Mouse (Mus musculus) liver, embryonic 16.5 days (tissue): ENCODE measurements around the gene Arhgap44. TPM values are rescaled to one million over a fixed set of nuclear protein-coding genes. Genes with fewer than 3 reads are reported as not detected.

Source experiments
- ATAC-seq: fragments of 200-750 bp; cut with Nextera tagmentation; 2 replicates; pipeline ENCODE4 v1.8.0; 2017; ENCODE audit warnings: low read depth, mild to moderate bottlenecking, moderate number of reproducible peaks, moderate library complexity
- H3K27ac ChIP-seq: fragments of 300-500 bp; sonication (generic); 2 replicates; pipeline ENCODE4 v1.5.1; 2014; ENCODE audit warnings: mild to moderate bottlenecking, low read length
- H3K27me3 ChIP-seq: fragments of 300-500 bp; sonication (generic); 2 replicates; pipeline ENCODE4 v1.6.1; 2014; ENCODE audit warnings: low read depth, low read length, mixed read lengths; ENCODE audit not compliant: control insufficient read depth, insufficient read depth
- H3K36me3 ChIP-seq: fragments of 300-500 bp; sonication (generic); 2 replicates; pipeline ENCODE4 v1.6.1; 2014; ENCODE audit warnings: mild to moderate bottlenecking; ENCODE audit not compliant: control insufficient read depth, insufficient read depth
- H3K4me1 ChIP-seq: fragments of 300-500 bp; sonication (generic); 2 replicates; pipeline ENCODE4 v1.6.1; 2014; ENCODE audit warnings: low read depth, low read length, mixed read lengths; ENCODE audit not compliant: control insufficient read depth
- H3K4me2 ChIP-seq: fragments of 300-500 bp; sonication (generic); 2 replicates; pipeline ENCODE4 v1.6.1; 2014; ENCODE audit warnings: low read depth, low read length, mixed read lengths
- H3K4me3 ChIP-seq: fragments of 300-500 bp; sonication (generic); 2 replicates; pipeline ENCODE4 v1.5.1; 2014; ENCODE audit warnings: low read depth, mild to moderate bottlenecking, low read length
- H3K9ac ChIP-seq: fragments of 300-500 bp; sonication (generic); 2 replicates; pipeline ENCODE4 v1.6.1; 2014; ENCODE audit warnings: low read depth, low read length
- H3K9me3 ChIP-seq: fragments of 300-500 bp; sonication (generic); replicated peaks from 2 replicates; pipeline ENCODE4 v1.6.1; 2016; ENCODE audit warnings: low read length; ENCODE audit not compliant: control insufficient read depth
- WGBS: fragments of 180-500 bp; shearing (Covaris S2); extraction: QIAGEN DNeasy Blood & Tissue Kit; methylation state at CpG from one replicate; pipeline ENCODE4 v1.1.7; 2014; ENCODE audit not compliant: insufficient replicate concordance; 5-methylcytosine and 5-hydroxymethylcytosine counted together
- polyA plus RNA-seq: library from polyadenylated mRNA; unstranded; fragments of >200 nt; fragmentation: Nextera tagmentation; extraction: Ambion mirVana; gene quantifications from 2 replicates; pipeline ENCODE4 v1.2.1, GENCODE M21; 2015

Gene Arhgap44
- polyA plus RNA-seq, 1 experiment from 2014 or later, result 0.85 TPM

- Histone ChIP-seq H3K4me2 (no peak overlapping the region), H3K9me3 (0 out of 2 replicates have a peak, but pooled peaks cover 2% of the 10 kb centered on the region), H3K4me3 (no peak overlapping the region), H3K27ac (no peak overlapping the region), H3K4me1 (no peaks in the 10 kb centered on the region), H3K9ac (no peak overlapping the region), H3K27me3 (no peaks in the 10 kb centered on the region), H3K36me3 (no peaks in the 10 kb centered on the region)
- no peak for ATAC-seq
- 54% methylated on average over 8 of the region's 8 CpGs for WGBS
Measured at GRCm38 (mm10) chr11:65124913-65125418, 37.8 kb downstream of the Arhgap44 start.

- Histone ChIP-seq H3K9ac (no peak overlapping the region), H3K27me3 (no peaks in the 10 kb centered on the region), H3K36me3 (no peaks in the 10 kb centered on the region), H3K9me3 (no peaks in the 10 kb centered on the region), H3K4me1 (no peaks in the 10 kb centered on the region), H3K4me3 (no peak overlapping the region), H3K27ac (no peak overlapping the region), H3K4me2 (no peak overlapping the region)
- no peak for ATAC-seq
- 56% methylated on average over 4 of the region's 4 CpGs for WGBS
Measured at GRCm38 (mm10) chr11:65120276-65120675, 42.5 kb downstream of the Arhgap44 start.

GRCm38 (mm10) chr11:65115811-65116210, 47.0 kb downstream of the Arhgap44 start:
- Histone ChIP-seq H3K27me3 (no peaks in the 10 kb centered on the region), H3K4me2 (no peak overlapping the region), H3K27ac (no peak overlapping the region), H3K36me3 (no peaks in the 10 kb centered on the region), H3K9me3 (no peaks in the 10 kb centered on the region), H3K4me3 (no peak overlapping the region), H3K9ac (no peak overlapping the region), H3K4me1 (no peaks in the 10 kb centered on the region)
- WGBS, result 58% methylated on average over 6 of the region's 6 CpGs
- ATAC-seq, result no peak

- H3K4me3 ChIP-seq, result no peak overlapping the region
- no peak overlapping the region for H3K9ac ChIP-seq
- WGBS, result 44% methylated on average over 4 of the region's 4 CpGs
- H3K4me1 ChIP-seq, result no peaks in the 10 kb centered on the region
- H3K4me2 ChIP-seq, result no peak overlapping the region
- H3K27me3 ChIP-seq, result no peaks in the 10 kb centered on the region
- no peaks in the 10 kb centered on the region for H3K9me3 ChIP-seq
- no peak overlapping the region for H3K27ac ChIP-seq
- ATAC-seq, result no peak
- H3K36me3 ChIP-seq, result no peaks in the 10 kb centered on the region
Measured at GRCm38 (mm10) chr11:65112086-65112485, 50.7 kb downstream of the Arhgap44 start.

- Histone ChIP-seq H3K4me1 (no peaks in the 10 kb centered on the region), H3K4me2 (no peak overlapping the region), H3K9me3 (no peaks in the 10 kb centered on the region), H3K27me3 (no peaks in the 10 kb centered on the region), H3K9ac (no peak overlapping the region), H3K4me3 (no peak overlapping the region), H3K36me3 (no peaks in the 10 kb centered on the region), H3K27ac (no peak overlapping the region)
- 63% methylated on average over 5 of the region's 5 CpGs for WGBS
- no peak for ATAC-seq
Measured at GRCm38 (mm10) chr11:65111651-65112050, 51.1 kb downstream of the Arhgap44 start.

- Histone ChIP-seq H3K9ac (no peak overlapping the region), H3K36me3 (no peaks in the 10 kb centered on the region), H3K9me3 (no peaks in the 10 kb centered on the region), H3K4me1 (no peaks in the 10 kb centered on the region), H3K4me2 (no peak overlapping the region), H3K27ac (no peak overlapping the region), H3K27me3 (no peaks in the 10 kb centered on the region), H3K4me3 (no peak overlapping the region)
- ATAC-seq, result no peak
- WGBS, result 68% methylated on average over 10 of the region's 10 CpGs
Measured at GRCm38 (mm10) chr11:65110058-65110457, 52.7 kb downstream of the Arhgap44 start.

- H3K4me3 ChIP-seq, result no peak overlapping the region
- H3K9ac ChIP-seq, result no peak overlapping the region
- no peak overlapping the region for H3K4me2 ChIP-seq
- WGBS, result 59% methylated on average over 5 of the region's 5 CpGs
- H3K27me3 ChIP-seq, result no peaks in the 10 kb centered on the region
- H3K36me3 ChIP-seq, result no peaks in the 10 kb centered on the region
- ATAC-seq, result 0 out of 2 replicates have a peak, but pooled peaks have one; percentile 47
- no peak overlapping the region for H3K27ac ChIP-seq
- no peaks in the 10 kb centered on the region for H3K9me3 ChIP-seq
- no peaks in the 10 kb centered on the region for H3K4me1 ChIP-seq
Measured at GRCm38 (mm10) chr11:65107734-65108171, 55.0 kb downstream of the Arhgap44 start.

GRCm38 (mm10) chr11:65107151-65107550, 55.6 kb downstream of the Arhgap44 start:
- Histone ChIP-seq H3K4me3 (no peak overlapping the region), H3K36me3 (no peaks in the 10 kb centered on the region), H3K4me1 (no peaks in the 10 kb centered on the region), H3K27ac (no peak overlapping the region), H3K9me3 (no peaks in the 10 kb centered on the region), H3K27me3 (no peaks in the 10 kb centered on the region), H3K9ac (no peak overlapping the region), H3K4me2 (no peak overlapping the region)
- WGBS, result 50% methylated on average over 4 of the region's 4 CpGs
- ATAC-seq, result no peak

GRCm38 (mm10) chr11:65104076-65104475, 58.7 kb downstream of the Arhgap44 start:
- no peaks in the 10 kb centered on the region for H3K9me3 ChIP-seq
- 75% methylated on average over 3 of the region's 3 CpGs for WGBS
- H3K4me2 ChIP-seq, result no peak overlapping the region
- no peaks in the 10 kb centered on the region for H3K4me1 ChIP-seq
- ATAC-seq, result no peak
- H3K27me3 ChIP-seq, result no peaks in the 10 kb centered on the region
- H3K4me3 ChIP-seq, result no peak overlapping the region
- no peaks in the 10 kb centered on the region for H3K36me3 ChIP-seq
- H3K9ac ChIP-seq, result no peak overlapping the region
- H3K27ac ChIP-seq, result no peak overlapping the region
